Mouse (Mus musculus): ENCODE measurements around the gene Lyrm1. TPM values are rescaled to one million over a fixed set of nuclear protein-coding genes. Genes with fewer than 3 reads are reported as not detected.

Lyrm1 gene
- polyA plus RNA-seq, 1 experiment from 2014 or later, result 7.4 TPM

DNA sequence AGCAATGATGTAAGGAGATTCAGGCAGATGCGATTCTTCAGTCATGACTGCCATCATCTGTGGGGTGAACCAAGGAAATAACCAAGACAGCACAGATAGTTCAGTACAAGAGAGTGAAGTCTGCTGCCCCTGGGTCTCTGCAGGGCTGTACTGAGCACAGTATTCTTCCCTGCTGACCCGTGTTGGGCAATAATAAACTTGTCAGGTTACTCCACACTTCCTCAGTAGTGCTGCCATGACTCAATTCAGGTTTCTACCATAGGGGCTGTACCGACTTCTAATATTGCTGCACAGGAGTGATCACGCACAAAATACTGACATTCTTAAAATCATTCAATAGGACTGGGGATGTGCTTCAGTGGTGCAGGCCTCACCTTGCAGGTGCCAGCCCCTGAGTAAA is 16.5 kb upstream of the Lyrm1 start:
- ATAC-seq (ENCODE audit: low FRiP score, low TSS enrichment), result no peak
- WGBS, result 90% methylated on average over 4 of the region's 4 CpGs
- H3K4me1 ChIP-seq (ENCODE audit: insufficient read depth, low read length), result no peaks in the 10 kb centered on the region; the same call in 1 of the 2 replicates
- H3K9me3 ChIP-seq (ENCODE audit: low read length), result no peaks in the 10 kb centered on the region
- H3K9ac ChIP-seq (replicated peaks; ENCODE audit: low read length), result no peak overlapping the region
- H3K27ac ChIP-seq (ENCODE audit: low read length), result no peak overlapping the region
- no peak overlapping the region for H3K4me2 ChIP-seq (replicated peaks; ENCODE audit: low read depth, low read length)
- H3K27me3 ChIP-seq (ENCODE audit: insufficient read depth, low read length), result no peaks in the 10 kb centered on the region
- H3K4me3 ChIP-seq (ENCODE audit: low read length), result no peak overlapping the region
- H3K36me3 ChIP-seq (ENCODE audit: insufficient read depth, low read length), result no peaks in the 10 kb centered on the region

DNA sequence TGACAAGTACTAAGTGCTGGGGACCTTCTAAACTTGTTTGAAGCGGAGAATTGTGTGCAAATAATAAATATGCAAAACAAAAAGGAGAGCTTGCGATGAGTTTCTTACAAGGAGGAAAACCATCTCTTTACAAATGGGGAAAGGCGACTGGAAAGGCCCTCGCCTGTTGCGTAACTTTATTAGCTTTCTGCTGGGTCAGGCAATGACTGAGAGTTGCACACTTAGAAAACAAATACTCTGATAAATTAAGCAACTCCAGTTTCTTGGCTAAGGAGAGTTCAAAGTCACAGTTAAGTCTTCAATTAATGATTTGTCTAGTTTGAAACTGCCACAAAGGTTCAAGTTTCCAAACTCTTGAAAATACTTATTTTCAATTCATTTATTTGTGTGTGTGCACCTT is 15.3 kb upstream of the Lyrm1 start:
- no peak overlapping the region for H3K27ac ChIP-seq (ENCODE audit: low read length)
- no peak overlapping the region for H3K4me2 ChIP-seq (replicated peaks; ENCODE audit: low read depth, low read length)
- WGBS, result 90% methylated on average over 5 of the region's 5 CpGs
- H3K27me3 ChIP-seq (ENCODE audit: insufficient read depth, low read length), result no peaks in the 10 kb centered on the region
- H3K9ac ChIP-seq (replicated peaks; ENCODE audit: low read length), result no peak overlapping the region
- H3K4me1 ChIP-seq (ENCODE audit: insufficient read depth, low read length), result no peaks in the 10 kb centered on the region; the same call in 1 of the 2 replicates
- no peaks in the 10 kb centered on the region for H3K9me3 ChIP-seq (ENCODE audit: low read length)
- H3K4me3 ChIP-seq (ENCODE audit: low read length), result no peak overlapping the region
- no peaks in the 10 kb centered on the region for H3K36me3 ChIP-seq (ENCODE audit: insufficient read depth, low read length)
- ATAC-seq (ENCODE audit: low FRiP score, low TSS enrichment), result no peak

DNA sequence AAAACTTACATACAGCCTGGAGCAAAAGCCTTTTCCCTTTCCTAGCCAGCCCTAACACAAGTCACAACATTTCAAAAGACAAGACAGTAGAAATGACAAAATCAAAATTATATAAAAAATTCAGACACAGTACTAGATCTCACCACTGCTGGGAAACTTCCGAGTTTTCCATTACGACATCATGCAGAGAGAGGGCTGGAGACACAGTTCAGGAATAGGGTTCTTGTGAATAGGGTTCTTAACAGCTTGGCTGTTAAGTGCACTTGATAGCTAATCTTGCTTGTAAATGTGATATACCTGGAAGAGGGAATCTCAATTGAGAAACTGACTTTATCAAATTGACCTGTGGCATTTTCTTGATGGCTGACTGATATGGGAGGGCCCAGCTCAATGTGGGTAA is 14.4 kb upstream of the Lyrm1 start:
- ATAC-seq (ENCODE audit: low FRiP score, low TSS enrichment), result no peak
- no peaks in the 10 kb centered on the region for H3K9me3 ChIP-seq (ENCODE audit: low read length)
- no peak overlapping the region for H3K27ac ChIP-seq (ENCODE audit: low read length)
- no peak overlapping the region for H3K4me3 ChIP-seq (ENCODE audit: low read length)
- no peaks in the 10 kb centered on the region for H3K4me1 ChIP-seq (ENCODE audit: insufficient read depth, low read length)
- 91% methylated on average over 2 of the region's 2 CpGs for WGBS
- no peaks in the 10 kb centered on the region for H3K27me3 ChIP-seq (ENCODE audit: insufficient read depth, low read length)
- no peaks in the 10 kb centered on the region for H3K36me3 ChIP-seq (ENCODE audit: insufficient read depth, low read length)
- H3K9ac ChIP-seq (replicated peaks; ENCODE audit: low read length), result no peak overlapping the region
- no peak overlapping the region for H3K4me2 ChIP-seq (replicated peaks; ENCODE audit: low read depth, low read length)

DNA sequence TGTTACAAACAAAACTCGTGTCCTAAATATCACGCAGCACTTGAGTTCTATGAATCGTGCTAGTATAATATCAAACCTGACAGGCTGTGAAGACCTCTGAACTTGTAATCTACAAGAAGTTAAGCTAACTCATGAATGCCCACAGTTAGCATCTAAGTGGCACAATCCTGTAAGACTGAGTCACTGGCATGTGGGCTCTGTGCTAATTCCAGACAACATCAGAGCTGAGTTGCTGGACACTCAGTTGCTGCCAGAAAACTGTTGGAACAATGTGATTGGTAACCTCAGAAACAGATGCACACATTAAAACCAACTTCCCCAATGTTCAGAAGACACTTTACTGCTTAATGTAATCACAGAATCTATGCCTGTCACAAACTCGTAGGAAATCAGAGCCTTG is 7.8 kb upstream of the Lyrm1 start:
- no peaks in the 10 kb centered on the region for H3K9me3 ChIP-seq (ENCODE audit: low read length)
- H3K36me3 ChIP-seq (ENCODE audit: insufficient read depth, low read length), result no peaks in the 10 kb centered on the region
- no peaks in the 10 kb centered on the region for H3K27me3 ChIP-seq (ENCODE audit: insufficient read depth, low read length)
- no peak overlapping the region for H3K9ac ChIP-seq (replicated peaks; ENCODE audit: low read length)
- no peak overlapping the region for H3K4me3 ChIP-seq (ENCODE audit: low read length)
- H3K4me1 ChIP-seq (ENCODE audit: insufficient read depth, low read length), result no peaks in the 10 kb centered on the region
- no peak overlapping the region for H3K4me2 ChIP-seq (replicated peaks; ENCODE audit: low read depth, low read length)
- no peak overlapping the region for H3K27ac ChIP-seq (ENCODE audit: low read length)
- 87% methylated on average over 4 of the region's 4 CpGs for WGBS
- no peak for ATAC-seq (ENCODE audit: low FRiP score, low TSS enrichment)

- H3K36me3 ChIP-seq (ENCODE audit: insufficient read depth, low read length), result no peaks in the 10 kb centered on the region
- H3K4me3 ChIP-seq (ENCODE audit: low read length), result no peak overlapping the region
- no peaks in the 10 kb centered on the region for H3K27me3 ChIP-seq (ENCODE audit: insufficient read depth, low read length)
- no peaks in the 10 kb centered on the region for H3K9me3 ChIP-seq (ENCODE audit: low read length)
- H3K4me1 ChIP-seq (ENCODE audit: insufficient read depth, low read length), result peaks cover 19% of the 10 kb centered on the region
- H3K4me2 ChIP-seq (replicated peaks; ENCODE audit: low read depth, low read length), result no peak overlapping the region
- WGBS, result 89% methylated on average over 1 of the region's 1 CpGs
- H3K27ac ChIP-seq (ENCODE audit: low read length), result no peak overlapping the region
- ATAC-seq (ENCODE audit: low FRiP score, low TSS enrichment), result no peak
- no peak overlapping the region for H3K9ac ChIP-seq (replicated peaks; ENCODE audit: low read length)
These were observed 3.5 kb upstream of the Lyrm1 start for GRCm38 (mm10) chr7:119892198-119892597.

- H3K4me1 ChIP-seq (ENCODE audit: insufficient read depth, low read length), result peaks cover 19% of the 10 kb centered on the region
- 98% methylated on average over 4 of the region's 4 CpGs for WGBS
- H3K4me3 ChIP-seq (ENCODE audit: low read length), result no peak overlapping the region
- H3K27me3 ChIP-seq (ENCODE audit: insufficient read depth, low read length), result no peaks in the 10 kb centered on the region
- H3K36me3 ChIP-seq (ENCODE audit: insufficient read depth, low read length), result no peaks in the 10 kb centered on the region
- no peak overlapping the region for H3K4me2 ChIP-seq (replicated peaks; ENCODE audit: low read depth, low read length)
- no peak overlapping the region for H3K27ac ChIP-seq (ENCODE audit: low read length)
- no peak overlapping the region for H3K9ac ChIP-seq (replicated peaks; ENCODE audit: low read length)
- H3K9me3 ChIP-seq (ENCODE audit: low read length), result no peaks in the 10 kb centered on the region
- no peak for ATAC-seq (ENCODE audit: low FRiP score, low TSS enrichment)
These were observed 2.9 kb upstream of the Lyrm1 start for GRCm38 (mm10) chr7:119892742-119893141.

DNA sequence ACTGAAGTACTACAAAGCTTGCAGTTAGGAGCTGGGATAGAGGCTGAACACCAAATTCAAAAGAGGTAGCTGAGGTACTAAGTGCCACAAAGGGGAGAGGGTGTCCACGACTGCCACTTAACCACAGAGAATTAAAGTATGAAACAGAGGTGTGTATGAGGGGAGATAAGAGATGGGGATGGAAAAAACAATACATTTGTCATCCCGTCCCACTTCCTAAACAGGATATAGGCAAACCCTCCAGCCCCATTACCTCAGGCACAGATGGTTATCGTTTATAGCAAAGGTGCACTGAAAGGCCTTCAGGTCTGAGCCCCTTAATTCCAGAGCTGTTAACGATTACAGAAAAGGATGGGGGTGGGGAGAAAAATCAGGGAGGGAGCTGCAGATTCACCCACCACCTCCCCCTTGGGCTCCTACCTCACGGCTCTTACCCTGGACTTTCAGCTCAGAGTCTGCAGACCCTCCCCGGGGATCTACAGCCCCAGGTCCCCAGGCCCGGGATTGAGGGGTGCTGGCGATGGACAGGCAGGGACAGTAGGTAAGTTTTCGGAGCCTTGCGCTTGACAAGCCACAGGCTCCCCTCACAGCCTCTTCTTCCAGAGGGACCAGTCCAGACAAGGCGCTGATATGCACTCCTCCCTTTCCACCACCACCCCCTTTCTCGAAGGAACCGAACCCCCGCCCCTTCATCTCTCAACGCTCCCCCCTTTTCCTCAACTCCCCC is 680 bp upstream of the Lyrm1 start:
- H3K9ac ChIP-seq (replicated peaks; ENCODE audit: low read length), result peak overlapping the region; percentile 82
- under 1% methylated on average over 14 of the region's 15 CpGs for WGBS

DNA sequence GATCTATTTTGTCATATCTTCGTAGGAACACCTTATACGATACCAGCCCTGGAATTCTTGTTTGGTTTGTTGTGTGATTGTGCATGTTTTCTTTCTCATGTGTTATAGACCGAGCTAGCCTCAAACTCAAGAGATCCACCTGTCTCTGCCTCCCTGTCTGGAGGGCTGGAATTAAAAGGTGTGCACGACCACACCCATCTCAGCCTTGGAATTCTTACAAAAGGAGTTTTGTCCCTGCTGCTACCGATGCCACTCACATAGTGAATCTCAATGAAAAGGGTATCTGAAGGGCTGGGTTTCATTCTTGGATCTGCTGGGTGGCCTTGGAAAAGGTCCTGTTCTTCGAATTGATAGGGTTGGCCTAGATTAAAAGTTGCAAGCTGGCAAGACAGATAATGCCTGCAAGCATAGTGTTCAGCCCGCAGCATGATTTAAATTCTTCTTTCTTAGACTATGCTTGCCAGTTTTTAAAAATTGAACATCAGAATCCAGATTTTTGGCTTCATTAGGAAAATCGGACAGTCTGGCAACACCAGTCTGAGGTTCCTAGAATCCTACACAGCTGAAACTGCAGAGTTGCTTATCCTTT is 2.0 kb downstream of the Lyrm1 start:
- Histone ChIP-seq H3K27ac (ENCODE audit: low read length) (no peak overlapping the region), H3K36me3 (ENCODE audit: insufficient read depth, low read length) (no peaks in the 10 kb centered on the region), H3K27me3 (ENCODE audit: insufficient read depth, low read length) (no peaks in the 10 kb centered on the region), H3K9ac (replicated peaks; ENCODE audit: low read length) (no peak overlapping the region), H3K4me1 (ENCODE audit: insufficient read depth, low read length) (peaks cover 19% of the 10 kb centered on the region), H3K4me3 (ENCODE audit: low read length) (no peak overlapping the region), H3K4me2 (replicated peaks; ENCODE audit: low read depth, low read length) (no peak overlapping the region), H3K9me3 (ENCODE audit: low read length) (no peaks in the 10 kb centered on the region)
- WGBS, result 91% methylated on average over 8 of the region's 8 CpGs
- no peak for ATAC-seq (ENCODE audit: low FRiP score, low TSS enrichment)

More for the DNA sequence above, 680 bp upstream of the Lyrm1 start:
- Histone ChIP-seq H3K27me3 (ENCODE audit: insufficient read depth, low read length) (no peaks in the 10 kb centered on the region), H3K4me1 (ENCODE audit: insufficient read depth, low read length) (peaks cover 19% of the 10 kb centered on the region), H3K4me2 (replicated peaks; ENCODE audit: low read depth, low read length) (peak overlapping the region; percentile 61), H3K9me3 (ENCODE audit: low read length) (no peaks in the 10 kb centered on the region), H3K36me3 (ENCODE audit: insufficient read depth, low read length) (no peaks in the 10 kb centered on the region), H3K4me3 (ENCODE audit: low read length) (peak overlapping the region; percentile 73), H3K27ac (ENCODE audit: low read length) (peak overlapping the region; percentile 75)
- peak; percentile 73 for ATAC-seq (ENCODE audit: low FRiP score, low TSS enrichment)

DNA sequence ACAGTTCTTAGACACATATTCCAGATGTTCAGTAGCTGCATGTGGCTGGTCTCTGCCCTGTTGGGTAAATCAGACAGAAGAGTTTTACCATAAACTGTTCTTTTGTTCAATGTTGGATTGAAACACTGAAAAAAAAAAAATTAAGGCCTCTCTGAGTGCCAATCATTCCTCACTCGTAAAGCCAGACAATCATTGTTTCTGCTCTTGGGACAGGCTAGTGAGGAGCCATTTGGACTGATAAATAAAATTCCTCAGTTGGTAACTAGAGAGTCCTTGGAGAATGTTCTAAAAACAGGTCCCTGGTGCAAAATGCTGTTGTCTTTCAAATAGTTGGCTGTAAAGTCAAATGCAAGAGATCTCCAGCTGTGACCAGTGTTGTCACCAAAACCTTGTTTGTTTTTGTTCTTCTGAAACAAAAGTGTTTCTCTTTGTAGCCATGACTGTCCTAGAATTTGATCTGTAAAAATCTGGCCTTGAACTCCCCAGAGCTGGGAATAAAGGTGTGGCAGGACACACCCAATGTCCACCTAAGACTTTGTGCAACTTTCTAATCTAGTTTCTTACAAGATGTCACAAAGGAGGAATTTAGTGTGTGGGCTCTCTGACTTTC is 2.7 kb downstream of the Lyrm1 start:
- 81% methylated on average over 1 of the region's 1 CpGs for WGBS
- ATAC-seq (ENCODE audit: low FRiP score, low TSS enrichment), result no peak
- Histone ChIP-seq H3K36me3 (ENCODE audit: insufficient read depth, low read length) (no peaks in the 10 kb centered on the region), H3K4me1 (ENCODE audit: insufficient read depth, low read length) (peaks cover 17% of the 10 kb centered on the region), H3K27ac (ENCODE audit: low read length) (no peak overlapping the region), H3K4me3 (ENCODE audit: low read length) (no peak overlapping the region), H3K9ac (replicated peaks; ENCODE audit: low read length) (no peak overlapping the region), H3K27me3 (ENCODE audit: insufficient read depth, low read length) (no peaks in the 10 kb centered on the region), H3K9me3 (ENCODE audit: low read length) (no peaks in the 10 kb centered on the region), H3K4me2 (replicated peaks; ENCODE audit: low read depth, low read length) (no peak overlapping the region)

Data from kidney, embryonic 16.5 days (tissue).